23 mouse cellular contexts compared by ENCODE assay signal in genomic region chr16:52371956-52372355, GRCm38 (mm10).
"Had no signal": no experiment of that assay in that cellular context is flagged by ENCODE, and none has a peak within 500 bp of the region (broad histone marks: within the 10 kb centered on the region; RNA-seq: fewer than 3 reads in every experiment).

No protein-coding gene starts in this region.

- H3K4me1 ChIP-seq: lung, embryonic 15.5 days; megakaryocyte, embryonic 14.5 days; midbrain, embryonic 10.5 days; midbrain, embryonic 13.5 days; neural tube, embryonic 12.5 days; neural tube, embryonic 15.5 days had no signal

- H3K4me3 ChIP-seq: layer of hippocampus, adult 2 months; lung, embryonic 15.5 days; megakaryocyte, embryonic 14.5 days; midbrain, embryonic 10.5 days; midbrain, embryonic 13.5 days; neural tube, embryonic 12.5 days; neural tube, embryonic 15.5 days had no signal

- H3K4me2 ChIP-seq: liver, embryonic 11.5 days; lung, embryonic 15.5 days; midbrain, embryonic 13.5 days; neural tube, embryonic 12.5 days; neural tube, embryonic 15.5 days had no signal

- ATAC-seq: intestine, postnatal 0 days; midbrain, embryonic 13.5 days; midbrain, embryonic 16.5 days had no signal

- H3K9ac ChIP-seq: liver, embryonic 14.5 days; lung, embryonic 15.5 days; midbrain, embryonic 13.5 days; neural tube, embryonic 12.5 days; neural tube, embryonic 15.5 days had no signal

- H3K36me3 ChIP-seq: lung, embryonic 15.5 days; midbrain, embryonic 10.5 days; midbrain, embryonic 13.5 days; neural tube, embryonic 12.5 days; neural tube, embryonic 15.5 days had no signal

- H3K27ac ChIP-seq: kidney, postnatal 0 days; layer of hippocampus, adult 2 months; liver, embryonic 14.5 days; lung, embryonic 15.5 days; midbrain, embryonic 10.5 days; midbrain, embryonic 13.5 days; neural tube, embryonic 12.5 days; neural tube, embryonic 15.5 days; stomach, postnatal 0 days had no signal

- DNase-seq: kidney, adult 2 months; kidney, postnatal 25 days; layer of hippocampus, adult 9-11 months; lung, adult 18-20 months; lung, postnatal 4 days; right cerebral cortex, adult 18-20 months; right cerebral cortex, postnatal 14 days; right cerebral cortex, postnatal 4 days; thymus, adult 2 months; thymus, postnatal 14 days had no signal

- H3K9me3 ChIP-seq: lung, embryonic 15.5 days; megakaryocyte, embryonic 14.5 days; midbrain, embryonic 10.5 days; midbrain, embryonic 13.5 days; neural tube, embryonic 12.5 days; neural tube, embryonic 15.5 days had no signal

- H3K27me3 ChIP-seq: lung, embryonic 15.5 days; megakaryocyte, embryonic 14.5 days; midbrain, embryonic 13.5 days; neural tube, embryonic 12.5 days; neural tube, embryonic 15.5 days had no signal
